Mouse (Mus musculus): ENCODE results near the gene Gcc2.

GRCm38 (mm10) chr10:58294246-58294645, 38.9 kb downstream of the Gcc2 start:
- TF ChIP-seq CTCF (IDR thresholded peaks at IDR 0.05; ENCODE audit: control insufficient read depth, insufficient read depth, low read length) (no peak), POLR2A (IDR thresholded peaks at IDR 0.05; ENCODE audit: borderline replicate concordance, control insufficient read depth, low read depth, low read length) (no peak)
